In the genomic region with DNA sequence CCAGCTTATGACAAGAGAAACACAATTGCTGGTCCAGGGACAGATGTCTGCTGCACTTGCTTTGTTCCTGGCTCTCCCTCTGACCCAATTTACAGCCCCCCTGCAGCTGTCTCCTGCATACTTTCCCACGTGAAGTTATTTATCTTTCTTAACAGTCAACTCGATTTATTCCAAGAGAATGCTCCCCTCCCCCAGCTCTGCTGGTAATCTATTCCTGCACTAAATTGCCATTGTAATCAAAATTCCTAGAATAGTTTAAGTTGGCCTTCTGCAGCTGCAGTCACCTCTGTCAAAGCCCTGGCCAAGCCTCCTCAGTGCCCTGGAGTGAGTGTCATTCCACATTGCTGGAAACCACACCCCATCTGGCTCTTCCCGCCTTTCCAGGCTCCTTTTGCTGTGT, we compare ENCODE assay signal across 13 mouse cellular contexts.
DNase-seq lines count a peak whose midpoint lies in the region; ATAC-seq and TF ChIP-seq lines count a peak whose summit lies in the region.
"Had no signal": no experiment of that assay in that cellular context is flagged by ENCODE, and none has a peak within 500 bp of the region (broad histone marks: within the 10 kb centered on the region; RNA-seq: fewer than 3 reads in every experiment).

No protein-coding gene starts in this region.

- H3K27ac ChIP-seq in intestine, embryonic 15.5 days, result no peak overlapping the region
- H3K27ac ChIP-seq in intestine, postnatal 0 days (ENCODE audit: low read depth, low read length), result no peak overlapping the region
- H3K27ac ChIP-seq: forebrain, embryonic 13.5 days; liver, embryonic 12.5 days had no signal

- H3K4me3 ChIP-seq in intestine, embryonic 15.5 days (replicated peaks), result no peak overlapping the region
- H3K4me3 ChIP-seq in intestine, postnatal 0 days (ENCODE audit: low read depth, low read length), result no peak overlapping the region
- H3K4me3 ChIP-seq: forebrain, embryonic 13.5 days; liver, embryonic 12.5 days; megakaryocyte, embryonic 14.5 days had no signal

- DNase-seq in brain, embryonic 14.5 days (ENCODE audit: low read depth), result peak; percentile 31
- peak; percentile 51 for DNase-seq in kidney, adult 11 months
- DNase-seq in mesoderm, embryonic 11.5 days (ENCODE audit: low read depth, low spot score), result peak; percentile 67
- DNase-seq in spleen, postnatal 10 days (ENCODE audit: low spot score in 2 of 2), result no peak
- DNase-seq: adrenal gland, adult 8-10 months; cerebellum, adult 9-11 months; thymus, adult 18-20 months had no signal

- ATAC-seq in intestine, embryonic 15.5 days, result peak; percentile 56; the same call in 1 of the 2 replicates
- no peak for ATAC-seq in intestine, postnatal 0 days
- no peak for ATAC-seq in frontal cortex, adult (ENCODE audit: low TSS enrichment)
- ATAC-seq: forebrain, embryonic 13.5 days; liver, embryonic 12.5 days had no signal

- peaks cover 7% of the 10 kb centered on the region for H3K4me1 ChIP-seq in intestine, embryonic 15.5 days (replicated peaks)
- peaks cover 5% of the 10 kb centered on the region for H3K4me1 ChIP-seq in intestine, postnatal 0 days (replicated peaks; ENCODE audit: control insufficient read depth, insufficient read depth, low read length)
- H3K4me1 ChIP-seq: megakaryocyte, embryonic 14.5 days had no signal

- no peak overlapping the region for H3K9ac ChIP-seq in intestine, embryonic 15.5 days
- H3K9ac ChIP-seq in intestine, postnatal 0 days (ENCODE audit: low read depth, low read length), result no peak overlapping the region; the same call in 1 of the 2 replicates
- H3K9ac ChIP-seq: forebrain, embryonic 13.5 days; liver, embryonic 12.5 days had no signal

- TF ChIP-seq POLR2A in brain, embryonic 14.5 days (IDR thresholded peaks at IDR 0.05; ENCODE audit: borderline replicate concordance, extremely low read depth, insufficient read depth, insufficient read length, poor library complexity, severe bottlenecking), result no peak

- H3K4me2 ChIP-seq in intestine, embryonic 15.5 days (replicated peaks), result no peak overlapping the region
- H3K4me2 ChIP-seq in intestine, postnatal 0 days (replicated peaks; ENCODE audit: low read depth), result no peak overlapping the region
- H3K4me2 ChIP-seq: forebrain, embryonic 13.5 days; liver, embryonic 12.5 days had no signal

- 9% methylated on average over 3 of the region's 3 CpGs for WGBS in intestine, embryonic 15.5 days
- 9% methylated on average over 3 of the region's 3 CpGs for WGBS in intestine, postnatal 0 days

- TF ChIP-seq CTCF in intestine, postnatal 0 days (IDR thresholded peaks at IDR 0.05; ENCODE audit: low read depth), result no peak
- no peak for TF ChIP-seq CTCF in brain, embryonic 14.5 days (IDR thresholded peaks at IDR 0.05; ENCODE audit: borderline replicate concordance, extremely low read depth, insufficient read depth, insufficient read length)

- no peaks in the 10 kb centered on the region for H3K36me3 ChIP-seq in intestine, embryonic 15.5 days
- H3K36me3 ChIP-seq in intestine, postnatal 0 days (ENCODE audit: control insufficient read depth, insufficient read depth), result no peaks in the 10 kb centered on the region
- H3K36me3 ChIP-seq: liver, embryonic 12.5 days had no signal

- no peaks in the 10 kb centered on the region for H3K27me3 ChIP-seq in intestine, embryonic 15.5 days (replicated peaks)
- no peaks in the 10 kb centered on the region for H3K27me3 ChIP-seq in intestine, postnatal 0 days (replicated peaks; ENCODE audit: control insufficient read depth, insufficient read depth, low read length)
- H3K27me3 ChIP-seq: forebrain, embryonic 13.5 days; liver, embryonic 12.5 days; megakaryocyte, embryonic 14.5 days had no signal

- H3K9me3 ChIP-seq in intestine, embryonic 15.5 days, result no peaks in the 10 kb centered on the region
- no peaks in the 10 kb centered on the region for H3K9me3 ChIP-seq in intestine, postnatal 0 days (ENCODE audit: control insufficient read depth)
- H3K9me3 ChIP-seq: forebrain, embryonic 13.5 days; liver, embryonic 12.5 days had no signal

Comparison
In these comparisons a context has a peak if more than half of its experiments do, and no peak if none do; other contexts are left out.
1. DNase-seq: peak in brain, embryonic 14.5 days (single experiment), kidney, adult 11 months (single experiment) and mesoderm, embryonic 11.5 days (single experiment); none in spleen, postnatal 10 days (0 of 2).